Comparison of ENCODE assay signal across 33 mouse cellular contexts in genomic region chr7:49640709-49641305, GRCm38 (mm10). TPM values are rescaled to one million over a fixed set of nuclear protein-coding genes. Genes with fewer than 3 reads are reported as not detected.
DNase-seq lines count a peak whose midpoint lies in the region; ATAC-seq lines count a peak whose summit lies in the region.
"Had no signal": no experiment of that assay in that cellular context is flagged by ENCODE, and none has a peak within 500 bp of the region (broad histone marks: within the 10 kb centered on the region; RNA-seq: fewer than 3 reads in every experiment).

No protein-coding gene starts in this region.

- H3K4me2 ChIP-seq in hindbrain, embryonic 12.5 days (replicated peaks), result no peak overlapping the region
- no peak overlapping the region for H3K4me2 ChIP-seq in forebrain, embryonic 15.5 days (replicated peaks)
- no peak overlapping the region for H3K4me2 ChIP-seq in midbrain, embryonic 13.5 days (replicated peaks)
- H3K4me2 ChIP-seq: embryonic facial prominence, embryonic 12.5 days; heart, embryonic 13.5 days; liver, embryonic 13.5 days had no signal

- no peak overlapping the region for H3K27ac ChIP-seq in hindbrain, embryonic 12.5 days
- H3K27ac ChIP-seq in hindbrain, embryonic 10.5 days, result no peak overlapping the region
- H3K27ac ChIP-seq in forebrain, embryonic 15.5 days (replicated peaks), result no peak overlapping the region
- H3K27ac ChIP-seq in midbrain, embryonic 13.5 days, result no peak overlapping the region
- H3K27ac ChIP-seq: embryonic facial prominence, embryonic 12.5 days; heart, embryonic 13.5 days; kidney, postnatal 0 days; liver, embryonic 13.5 days had no signal

- H3K36me3 ChIP-seq in hindbrain, embryonic 12.5 days, result no peaks in the 10 kb centered on the region
- no peaks in the 10 kb centered on the region for H3K36me3 ChIP-seq in hindbrain, embryonic 10.5 days
- no peaks in the 10 kb centered on the region for H3K36me3 ChIP-seq in forebrain, embryonic 15.5 days
- H3K36me3 ChIP-seq in midbrain, embryonic 13.5 days, result no peaks in the 10 kb centered on the region
- H3K36me3 ChIP-seq: embryonic facial prominence, embryonic 12.5 days; heart, embryonic 13.5 days; liver, embryonic 13.5 days had no signal

- H3K27me3 ChIP-seq in hindbrain, embryonic 12.5 days, result peaks cover 98% of the 10 kb centered on the region
- H3K27me3 ChIP-seq in hindbrain, embryonic 10.5 days (ENCODE audit: insufficient read depth, poor library complexity, severe bottlenecking), result peaks cover 100% of the 10 kb centered on the region
- peaks cover 87% of the 10 kb centered on the region for H3K27me3 ChIP-seq in forebrain, embryonic 15.5 days
- H3K27me3 ChIP-seq in midbrain, embryonic 13.5 days, result peaks cover 93% of the 10 kb centered on the region

- peaks cover 6% of the 10 kb centered on the region; the same call in 1 of the 2 replicates for H3K9me3 ChIP-seq in hindbrain, embryonic 12.5 days (replicated peaks)
- peaks cover 3% of the 10 kb centered on the region; the same call in 1 of the 2 replicates for H3K9me3 ChIP-seq in hindbrain, embryonic 10.5 days
- no peaks in the 10 kb centered on the region for H3K9me3 ChIP-seq in forebrain, embryonic 15.5 days
- H3K9me3 ChIP-seq in midbrain, embryonic 13.5 days, result peaks cover 11% of the 10 kb centered on the region; the same call in 1 of the 2 replicates
- H3K9me3 ChIP-seq: embryonic facial prominence, embryonic 12.5 days; liver, embryonic 13.5 days had no signal

- WGBS in hindbrain, embryonic 12.5 days, result 8% methylated on average over 3 of the region's 3 CpGs
- WGBS in hindbrain, embryonic 10.5 days, result 9% methylated on average over 3 of the region's 3 CpGs
- under 1% methylated on average over 3 of the region's 3 CpGs for WGBS in forebrain, embryonic 15.5 days
- under 1% methylated on average over 3 of the region's 3 CpGs for WGBS in midbrain, embryonic 13.5 days

- no peak overlapping the region for H3K9ac ChIP-seq in hindbrain, embryonic 12.5 days
- H3K9ac ChIP-seq in forebrain, embryonic 15.5 days (replicated peaks), result no peak overlapping the region
- no peak overlapping the region for H3K9ac ChIP-seq in midbrain, embryonic 13.5 days (replicated peaks)
- H3K9ac ChIP-seq: embryonic facial prominence, embryonic 12.5 days; heart, embryonic 13.5 days; liver, embryonic 13.5 days had no signal

- H3K4me3 ChIP-seq in hindbrain, embryonic 12.5 days, result no peak overlapping the region
- H3K4me3 ChIP-seq in hindbrain, embryonic 10.5 days, result no peak overlapping the region
- H3K4me3 ChIP-seq in forebrain, embryonic 15.5 days, result no peak overlapping the region
- no peak overlapping the region for H3K4me3 ChIP-seq in midbrain, embryonic 13.5 days (replicated peaks)
- H3K4me3 ChIP-seq: embryonic facial prominence, embryonic 12.5 days; heart, embryonic 13.5 days; liver, embryonic 13.5 days; megakaryocyte, embryonic 14.5 days had no signal

- no peak for DNase-seq in hindbrain, embryonic 10.5 days (ENCODE audit: low spot score)
- DNase-seq in heart, adult 18-20 months, result no peak
- no peak for DNase-seq in yolk sac, embryonic 10.5 days (ENCODE audit: low spot score)
- DNase-seq: adrenal gland, postnatal 25 days; B cell, adult 2 months; cerebellum, adult 18-20 months; cerebellum, postnatal 14 days; heart, postnatal 10 days; kidney, adult 8-10 months; kidney, postnatal 4 days; liver, embryonic 13.5 days; lung, adult 18-20 months; lung, postnatal 4 days; thymus, adult 2 months; thymus, postnatal 36 days had no signal

- H3K4me1 ChIP-seq in hindbrain, embryonic 12.5 days, result no peaks in the 10 kb centered on the region
- H3K4me1 ChIP-seq in hindbrain, embryonic 10.5 days (replicated peaks), result peaks cover 21% of the 10 kb centered on the region
- H3K4me1 ChIP-seq in forebrain, embryonic 15.5 days, result peaks cover 28% of the 10 kb centered on the region
- H3K4me1 ChIP-seq in midbrain, embryonic 13.5 days (replicated peaks), result peaks cover 53% of the 10 kb centered on the region
- H3K4me1 ChIP-seq: embryonic facial prominence, embryonic 12.5 days; liver, embryonic 13.5 days had no signal

- ATAC-seq in hindbrain, embryonic 12.5 days (ENCODE audit: low FRiP score), result peak; percentile 21; the same call in 1 of the 2 replicates
- peak; percentile 44; the same call in 1 of the 2 replicates for ATAC-seq in forebrain, embryonic 15.5 days (replicated peaks)
- ATAC-seq in midbrain, embryonic 13.5 days, result peak; percentile 73
- ATAC-seq: intestine, embryonic 16.5 days; lung, postnatal 0 days had no signal

RNA-seq across cellular contexts. Expression of gene Dbx1, which starts 4.2 kb away (rescaled TPM):
- polyA plus RNA-seq in hindbrain, embryonic 12.5 days (2016; fragmentation: Nextera tagmentation; extraction: Ambion mirVana), result 17.9 and 30.8 TPM in 2 replicates
- 42.0 and 72.1 TPM in 2 replicates for polyA plus RNA-seq in hindbrain, embryonic 10.5 days (2016; fragmentation: Nextera tagmentation; extraction: Ambion mirVana)
- 1.5 and 1.9 TPM in 2 replicates for polyA plus RNA-seq in forebrain, embryonic 15.5 days (2015; fragmentation: Nextera tagmentation; extraction: Ambion mirVana)
- 78.5 and 84.6 TPM in 2 replicates for polyA plus RNA-seq in midbrain, embryonic 13.5 days (2015; fragmentation: Nextera tagmentation; extraction: Ambion mirVana)
- not detected for total RNA-seq in heart, adult 18-20 months (2021)
- total RNA-seq: adrenal gland, adult 18-20 months; adrenal gland, postnatal 25 days; gastrocnemius, adult 8-10 months; heart, adult 8-10 months; heart, postnatal 10 days; hematopoietic stem cell, adult 5-6 weeks; layer of hippocampus, adult 8-10 months; layer of hippocampus, postnatal 25 days; left cerebral cortex, adult 8-10 months; left cerebral cortex, postnatal 36 days; neutrophil, adult 5-6 weeks had no signal
- polyA plus RNA-seq: heart, embryonic 13.5 days; intestine, embryonic 16.5 days; kidney, postnatal 0 days; lung, postnatal 0 days had no signal

Comparison
In these comparisons a context has a peak if more than half of its experiments do, and no peak if none do; other contexts are left out.
1. ATAC-seq: peak in every context shown above with its lines; median percentile 73 in midbrain, embryonic 13.5 days; 44 in forebrain, embryonic 15.5 days; 21 in hindbrain, embryonic 12.5 days.